Mouse (Mus musculus): Measurements from ENCODE around the gene Kat2a.

GRCm38 (mm10) chr11:100716649-100717048 is 4.4 kb upstream of the Kat2a start:
- no peak for TF ChIP-seq GATA1 (IDR thresholded peaks at IDR 0.05; ENCODE audit: borderline replicate concordance, low read length)
- no peak for TF ChIP-seq FLI1 (IDR thresholded peaks at IDR 0.05; ENCODE audit: low read length)
